Mouse (Mus musculus): ENCODE results near the gene Dnaja1. TPM values are rescaled to one million over a fixed set of nuclear protein-coding genes. Genes with fewer than 3 reads are reported as not detected.

The Dnaja1 gene
- polyA plus RNA-seq (2017; shearing (Covaris generic)) = 100 to 1,000 TPM; 302 to 520 TPM

DNA sequence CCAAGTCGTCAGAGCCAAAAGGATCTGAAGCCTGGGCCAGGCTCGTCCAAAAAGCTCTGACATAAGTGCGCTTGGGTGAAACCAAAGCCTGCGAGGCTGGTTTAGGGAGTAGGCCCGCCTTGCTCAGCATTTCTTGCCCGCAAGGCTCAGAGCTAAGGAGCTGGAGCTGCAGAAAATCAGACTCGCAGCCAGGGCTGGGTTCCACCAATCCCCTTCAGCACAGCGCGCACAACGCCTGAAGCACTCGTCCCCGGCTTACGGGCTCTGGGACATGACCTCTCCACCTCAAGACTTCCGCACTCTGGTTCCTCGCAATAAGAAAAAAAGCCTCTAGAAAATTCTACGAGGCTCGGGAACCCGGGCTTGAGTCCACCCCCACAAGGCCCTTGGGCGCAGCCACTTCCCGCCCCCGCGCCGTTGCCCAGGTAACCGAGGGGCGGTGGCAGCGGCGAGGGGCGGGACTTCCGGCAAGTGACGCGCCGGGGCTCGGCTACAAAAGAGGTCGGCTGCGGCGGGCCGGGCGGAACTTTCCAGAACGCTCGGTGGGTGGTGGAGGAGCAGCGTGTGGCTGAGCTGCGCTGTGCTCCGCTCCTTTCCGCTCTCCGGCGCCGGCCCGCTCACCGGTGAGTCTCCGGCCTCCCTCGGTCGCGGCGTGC is at the start of gene Dnaja1:
Gene Dnaja1, plus strand, starts transcription at position 140 of the 656 bp plus-strand sequence.

DNA sequence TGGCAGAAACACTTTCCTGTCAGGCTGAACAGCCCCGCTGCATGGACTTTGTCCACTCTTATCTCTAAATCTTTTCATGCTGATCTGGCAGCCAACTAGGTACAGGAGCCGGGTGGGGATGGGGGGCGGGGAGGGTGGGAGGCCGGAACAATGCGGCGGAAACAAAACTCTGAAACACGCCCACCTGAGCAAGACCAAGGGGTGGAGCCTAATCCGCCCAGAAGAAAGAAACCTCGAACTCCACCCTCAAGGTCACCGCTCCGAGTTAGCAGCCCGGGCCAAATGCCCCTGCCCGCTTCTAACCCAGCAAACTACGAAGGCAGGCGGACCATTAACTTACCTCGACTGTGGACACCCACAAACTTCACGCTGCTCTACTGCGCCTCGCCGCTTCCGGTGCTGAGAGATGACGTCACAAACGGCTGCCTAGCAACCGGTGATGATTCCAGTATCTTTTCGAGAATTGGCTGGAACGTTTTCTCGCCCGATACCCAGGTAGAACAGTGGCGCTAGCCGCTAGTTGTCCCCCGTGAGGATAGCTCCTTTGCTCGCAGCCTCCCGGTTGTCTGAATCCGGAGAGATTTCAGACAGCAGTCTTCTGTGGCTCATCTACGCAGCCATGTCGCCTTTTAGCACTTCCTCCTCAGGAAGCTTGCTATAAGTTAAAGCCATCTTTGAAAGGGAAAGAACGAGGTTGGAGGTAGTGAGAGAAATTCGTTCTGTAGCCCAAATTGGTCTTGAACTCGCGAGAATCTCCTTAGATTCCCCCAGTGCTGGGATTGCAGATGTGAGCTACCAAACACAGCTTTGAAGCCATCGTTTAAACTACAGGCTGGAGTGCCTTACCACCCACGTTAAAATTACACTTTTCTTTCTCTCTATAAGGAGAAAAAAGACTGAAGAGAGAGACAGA is 18.9 kb upstream of the Dnaja1 start, which contains the start of gene Aptx:
Gene Aptx, minus strand, starts transcription at position 398 of the 913 bp plus-strand sequence.

GRCm38 (mm10) chr4:40757780-40758420 is 36.0 kb downstream of the Dnaja1 start, which contains the start of gene Smu1:
Gene Smu1 (minus strand): TSS chr4:40757923.

Other genes with a start within 250 kb of the Dnaja1 start
- gene Tmem215, start 250.0 kb upstream of the Dnaja1 start, polyA plus RNA-seq (2017; shearing (Covaris generic)) = under 1 TPM; 0.23 to 0.60 TPM
- 10 to 100 TPM; 28.8 to 31.3 TPM for gene Aptx, start 19.0 kb upstream of the Dnaja1 start, polyA plus RNA-seq (2017; shearing (Covaris generic))
- 100 to 1,000 TPM; 129 to 136 TPM for gene Smu1, start 35.8 kb downstream of the Dnaja1 start, polyA plus RNA-seq (2017; shearing (Covaris generic))
- 10 to 100 TPM; 56.0 to 91.2 TPM for gene B4galt1, start 131.9 kb downstream of the Dnaja1 start, polyA plus RNA-seq (2017; shearing (Covaris generic))
- gene Spink4, start 197.9 kb downstream of the Dnaja1 start, polyA plus RNA-seq (2017; shearing (Covaris generic)) = not detected
- gene Bag1, start 226.1 kb downstream of the Dnaja1 start, polyA plus RNA-seq (2017; shearing (Covaris generic)) = 100 to 1,000 TPM; 200 to 201 TPM
- gene Chmp5, start 226.3 kb downstream of the Dnaja1 start, polyA plus RNA-seq (2017; shearing (Covaris generic)) = 10 to 100 TPM; 85.1 to 91.0 TPM
- 100 to 1,000 TPM in 1 of 2 experiments, 10 to 100 TPM in 1; 93.4 to 103 TPM for gene Nfx1, start 248.8 kb downstream of the Dnaja1 start, polyA plus RNA-seq (2017; shearing (Covaris generic))